Mouse (Mus musculus): Measurements from ENCODE around the gene Cnpy3.

- TF ChIP-seq TAL1 (IDR thresholded peaks at IDR 0.05; ENCODE audit: low read length), result no peak
- TF ChIP-seq GATA1 (IDR thresholded peaks at IDR 0.05; ENCODE audit: low read length), result no peak
These were observed 4.2 kb downstream of the Cnpy3 start for GRCm38 (mm10) chr17:46747806-46748205.
